Mouse (Mus musculus): ENCODE results near the gene Hdac7. TPM values are rescaled to one million over a fixed set of nuclear protein-coding genes. Genes with fewer than 3 reads are reported as not detected.
"Not testable (repeated sequence)": the region's sequence is repeated elsewhere in the genome, so short reads cannot be mapped to it uniquely, and the experiment has no call there.

The Hdac7 gene
- polyA plus RNA-seq, 1 experiment from 2014 or later, result 20.4 TPM

GRCm38 (mm10) chr15:97871055-97872030 is 27.0 kb upstream of the Hdac7 start:
- no peak overlapping the region for H3K27ac ChIP-seq
- no peak overlapping the region for H3K9ac ChIP-seq
- H3K27me3 ChIP-seq, result peaks cover 4% of the 10 kb centered on the region; the same call in 1 of the 2 replicates
- no peak overlapping the region for H3K4me2 ChIP-seq
- no peak for ATAC-seq (replicated peaks; ENCODE audit: insufficient number of reproducible peaks, insufficient read depth, low FRiP score, low read depth)
- H3K9me3 ChIP-seq (replicated peaks), result no peaks in the 10 kb centered on the region
- H3K36me3 ChIP-seq, result no peaks in the 10 kb centered on the region
- 76% methylated on average over 19 of the region's 19 CpGs for WGBS
- no peak overlapping the region for H3K4me3 ChIP-seq
- H3K4me1 ChIP-seq (replicated peaks), result no peaks in the 10 kb centered on the region

- not testable (repeated sequence) for H3K27ac ChIP-seq; H3K36me3 ChIP-seq; ATAC-seq (replicated peaks; ENCODE audit: insufficient number of reproducible peaks, insufficient read depth, low FRiP score, low read depth); H3K27me3 ChIP-seq; H3K9me3 ChIP-seq (replicated peaks); H3K4me3 ChIP-seq; H3K4me1 ChIP-seq (replicated peaks); H3K9ac ChIP-seq; H3K4me2 ChIP-seq
- WGBS, result 79% methylated on average over 4 of the region's 4 CpGs
These were observed 25.8 kb upstream of the Hdac7 start for GRCm38 (mm10) chr15:97870116-97870515.

GRCm38 (mm10) chr15:97868985-97869384 is 24.7 kb upstream of the Hdac7 start:
- Histone ChIP-seq H3K9me3 (replicated peaks) (no peaks in the 10 kb centered on the region), H3K27me3 (peaks cover 4% of the 10 kb centered on the region; the same call in 1 of the 2 replicates), H3K4me1 (replicated peaks) (peaks cover 14% of the 10 kb centered on the region), H3K27ac (no peak overlapping the region), H3K9ac (no peak overlapping the region), H3K4me2 (no peak overlapping the region), H3K4me3 (no peak overlapping the region), H3K36me3 (no peaks in the 10 kb centered on the region)
- no peak for ATAC-seq (replicated peaks; ENCODE audit: insufficient number of reproducible peaks, insufficient read depth, low FRiP score, low read depth)
- 80% methylated on average over 6 of the region's 6 CpGs for WGBS

GRCm38 (mm10) chr15:97865988-97866387 is 21.7 kb upstream of the Hdac7 start:
- ATAC-seq (replicated peaks; ENCODE audit: insufficient number of reproducible peaks, insufficient read depth, low FRiP score, low read depth), result no peak
- no peaks in the 10 kb centered on the region for H3K9me3 ChIP-seq (replicated peaks)
- 89% methylated on average over 2 of the region's 2 CpGs for WGBS
- peaks cover 4% of the 10 kb centered on the region; the same call in 1 of the 2 replicates for H3K27me3 ChIP-seq
- H3K4me2 ChIP-seq, result no peak overlapping the region
- H3K4me3 ChIP-seq, result no peak overlapping the region
- no peak overlapping the region for H3K9ac ChIP-seq
- peaks cover 30% of the 10 kb centered on the region for H3K4me1 ChIP-seq (replicated peaks)
- H3K27ac ChIP-seq, result no peak overlapping the region
- H3K36me3 ChIP-seq, result no peaks in the 10 kb centered on the region

GRCm38 (mm10) chr15:97865175-97865574 is 20.9 kb upstream of the Hdac7 start:
- 29% methylated on average over 6 of the region's 6 CpGs for WGBS
- peak; percentile 75 for ATAC-seq (replicated peaks; ENCODE audit: insufficient number of reproducible peaks, insufficient read depth, low FRiP score, low read depth)
- H3K4me2 ChIP-seq, result no peak overlapping the region

GRCm38 (mm10) chr15:97864361-97865045 is 20.2 kb upstream of the Hdac7 start:
- Histone ChIP-seq H3K9me3 (replicated peaks) (no peaks in the 10 kb centered on the region), H3K36me3 (no peaks in the 10 kb centered on the region), H3K27ac (peak overlapping the region; percentile 71), H3K9ac (no peak overlapping the region), H3K27me3 (peaks cover 6% of the 10 kb centered on the region; the same call in 1 of the 2 replicates), H3K4me2 (no peak overlapping the region), H3K4me1 (replicated peaks) (peaks cover 30% of the 10 kb centered on the region), H3K4me3 (no peak overlapping the region)
- ATAC-seq (replicated peaks; ENCODE audit: insufficient number of reproducible peaks, insufficient read depth, low FRiP score, low read depth), result no peak
- WGBS, result 37% methylated on average over 8 of the region's 8 CpGs

More at GRCm38 (mm10) chr15:97865175-97865574, 20.9 kb upstream of the Hdac7 start:
- Histone ChIP-seq H3K4me3 (no peak overlapping the region), H3K36me3 (no peaks in the 10 kb centered on the region), H3K9me3 (replicated peaks) (no peaks in the 10 kb centered on the region), H3K27me3 (peaks cover 4% of the 10 kb centered on the region; the same call in 1 of the 2 replicates), H3K27ac (peak overlapping the region; percentile 71), H3K4me1 (replicated peaks) (peaks cover 30% of the 10 kb centered on the region), H3K9ac (no peak overlapping the region)

- Histone ChIP-seq H3K9me3 (replicated peaks) (no peaks in the 10 kb centered on the region), H3K4me1 (replicated peaks) (peaks cover 30% of the 10 kb centered on the region), H3K27me3 (0 out of 2 replicates have a peak, but pooled peaks cover 3% of the 10 kb centered on the region), H3K9ac (no peak overlapping the region), H3K36me3 (no peaks in the 10 kb centered on the region), H3K27ac (no peak overlapping the region), H3K4me3 (no peak overlapping the region), H3K4me2 (peak overlapping the region; percentile 15; the same call in 1 of the 2 replicates)
- ATAC-seq (replicated peaks; ENCODE audit: insufficient number of reproducible peaks, insufficient read depth, low FRiP score, low read depth), result no peak
- WGBS, result 61% methylated on average over 18 of the region's 18 CpGs
These were observed 19.2 kb upstream of the Hdac7 start for GRCm38 (mm10) chr15:97863494-97863881.

- no peaks in the 10 kb centered on the region for H3K36me3 ChIP-seq
- no peak overlapping the region for H3K4me2 ChIP-seq
- WGBS, result 34% methylated on average over 14 of the region's 14 CpGs
- H3K27ac ChIP-seq, result no peak overlapping the region
- peaks cover 30% of the 10 kb centered on the region for H3K4me1 ChIP-seq (replicated peaks)
- no peak overlapping the region for H3K9ac ChIP-seq
- ATAC-seq (replicated peaks; ENCODE audit: insufficient number of reproducible peaks, insufficient read depth, low FRiP score, low read depth), result no peak
- no peak overlapping the region for H3K4me3 ChIP-seq
- peaks cover 5% of the 10 kb centered on the region; the same call in 1 of the 2 replicates for H3K27me3 ChIP-seq
- H3K9me3 ChIP-seq (replicated peaks), result no peaks in the 10 kb centered on the region
These were observed 18.7 kb upstream of the Hdac7 start for GRCm38 (mm10) chr15:97862881-97863493.

GRCm38 (mm10) chr15:97860353-97860752 is 16.1 kb upstream of the Hdac7 start:
- peaks cover 26% of the 10 kb centered on the region for H3K27me3 ChIP-seq
- H3K9ac ChIP-seq, result no peak overlapping the region
- no peak overlapping the region for H3K27ac ChIP-seq
- 93% methylated on average over 3 of the region's 3 CpGs for WGBS
- no peak overlapping the region for H3K4me3 ChIP-seq
- ATAC-seq (replicated peaks; ENCODE audit: insufficient number of reproducible peaks, insufficient read depth, low FRiP score, low read depth), result no peak
- H3K4me2 ChIP-seq, result no peak overlapping the region
- H3K4me1 ChIP-seq (replicated peaks), result peaks cover 29% of the 10 kb centered on the region
- H3K9me3 ChIP-seq (replicated peaks), result no peaks in the 10 kb centered on the region
- H3K36me3 ChIP-seq, result no peaks in the 10 kb centered on the region

GRCm38 (mm10) chr15:97858431-97858830 is 14.1 kb upstream of the Hdac7 start:
- Histone ChIP-seq H3K4me1 (replicated peaks) (peaks cover 10% of the 10 kb centered on the region), H3K4me3 (no peak overlapping the region), H3K9ac (no peak overlapping the region), H3K27ac (no peak overlapping the region), H3K36me3 (no peaks in the 10 kb centered on the region), H3K9me3 (replicated peaks) (no peaks in the 10 kb centered on the region), H3K4me2 (no peak overlapping the region), H3K27me3 (peaks cover 26% of the 10 kb centered on the region)
- no peak for ATAC-seq (replicated peaks; ENCODE audit: insufficient number of reproducible peaks, insufficient read depth, low FRiP score, low read depth)
- 70% methylated on average over 4 of the region's 4 CpGs for WGBS

GRCm38 (mm10) chr15:97854551-97854950 is 10.2 kb upstream of the Hdac7 start:
- no peak overlapping the region for H3K27ac ChIP-seq
- H3K9ac ChIP-seq, result no peak overlapping the region
- peaks cover 23% of the 10 kb centered on the region for H3K27me3 ChIP-seq
- H3K9me3 ChIP-seq (replicated peaks), result no peaks in the 10 kb centered on the region
- H3K36me3 ChIP-seq, result no peaks in the 10 kb centered on the region
- 40% methylated on average over 6 of the region's 6 CpGs for WGBS
- no peak overlapping the region for H3K4me3 ChIP-seq
- no peak overlapping the region for H3K4me2 ChIP-seq
- ATAC-seq (replicated peaks; ENCODE audit: insufficient number of reproducible peaks, insufficient read depth, low FRiP score, low read depth), result no peak
- H3K4me1 ChIP-seq (replicated peaks), result no peaks in the 10 kb centered on the region
